Mouse (Mus musculus) lung, adult 2 months (tissue): ENCODE results near the gene Borcs5.

Experiments
- CTCF ChIP-seq: fragments of 200-500 bp; IDR thresholded peaks from 2 replicates; pipeline ENCODE4 v1.5.1; 2011; ENCODE audit warnings: mild to moderate bottlenecking, low read length, control low read depth; ENCODE audit not compliant: insufficient read depth
- POLR2A ChIP-seq: fragments of 200-500 bp; IDR thresholded peaks from 2 replicates; pipeline ENCODE4 v1.6.1; 2011; ENCODE audit warnings: low read depth, mild to moderate bottlenecking, control low read depth, low read length, borderline replicate concordance; ENCODE audit errors: extremely low read depth

DNA sequence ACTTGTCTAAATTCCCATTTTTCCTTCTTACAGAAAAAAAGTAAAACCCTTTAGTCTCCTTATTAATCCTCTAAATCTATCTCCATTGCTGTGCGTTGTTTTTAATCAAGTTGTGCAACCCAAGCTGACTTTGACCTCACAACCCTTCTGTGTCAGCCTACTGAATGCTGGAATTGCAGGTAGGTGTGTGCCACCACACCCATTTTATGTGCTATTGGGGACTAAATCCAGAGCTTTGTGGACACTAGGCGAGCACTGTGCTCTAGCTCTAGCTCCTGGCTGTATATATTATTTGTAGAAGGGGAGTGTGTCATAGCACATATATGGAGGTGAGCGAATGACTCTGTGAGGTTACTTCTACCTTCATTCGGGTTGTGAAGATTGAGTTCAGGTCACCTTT, 111.8 kb downstream of the Borcs5 start:
- TF ChIP-seq CTCF, result no peak
- TF ChIP-seq POLR2A, result no peak
